Mouse (Mus musculus) ES-Bruce4 (cell line): Measurements from ENCODE around the gene Ergic3. TPM values are rescaled to one million over a fixed set of nuclear protein-coding genes. Genes with fewer than 3 reads are reported as not detected.

Source experiments
- H3K27ac ChIP-seq: 2 replicates; pipeline ENCODE4 v1.5.1; 2012; ENCODE audit warnings: low read length, inconsistent platforms; ENCODE audit not compliant: insufficient read depth
- H3K27me3 ChIP-seq: 2 replicates; pipeline ENCODE4 v1.6.1; 2012; ENCODE audit warnings: mild to moderate bottlenecking, low read length, inconsistent platforms; ENCODE audit not compliant: control insufficient read depth, poor library complexity, insufficient read depth, severe bottlenecking
- H3K36me3 ChIP-seq: 2 replicates; pipeline ENCODE4 v1.6.1; 2012; ENCODE audit warnings: inconsistent platforms, mild to moderate bottlenecking, low read length, moderate library complexity; ENCODE audit not compliant: control insufficient read depth, poor library complexity, insufficient read depth, severe bottlenecking
- H3K4me1 ChIP-seq: one replicate; pipeline ENCODE4 v1.8.1; 2011; ENCODE audit warnings: low read length; ENCODE audit not compliant: control insufficient read depth, insufficient read depth
- H3K4me3 ChIP-seq: 2 replicates; pipeline ENCODE4 v1.5.1; 2011; ENCODE audit warnings: low read depth, mild to moderate bottlenecking, low read length
- H3K9ac ChIP-seq: 2 replicates; pipeline ENCODE4 v1.6.1; 2012; ENCODE audit warnings: low read depth, mild to moderate bottlenecking, inconsistent platforms; ENCODE audit not compliant: poor library complexity, severe bottlenecking
- H3K9me3 ChIP-seq: replicated peaks from 2 replicates; pipeline ENCODE4 v1.6.1; 2012; ENCODE audit warnings: mild to moderate bottlenecking, low read length, inconsistent platforms; ENCODE audit not compliant: control insufficient read depth, poor library complexity, insufficient read depth, severe bottlenecking
- CTCF ChIP-seq: IDR thresholded peaks from one replicate; pipeline ENCODE4 v1.8.1; 2011; ENCODE audit warnings: low read depth, low read length
- EP300 ChIP-seq: IDR thresholded peaks from 2 replicates; pipeline ENCODE4 v1.6.1; 2011; ENCODE audit warnings: low read depth, low read length; ENCODE audit not compliant: insufficient read depth
- POLR2A ChIP-seq: IDR thresholded peaks from one replicate; pipeline ENCODE4 v1.8.1; 2011; ENCODE audit warnings: low read length; ENCODE audit not compliant: insufficient read depth
- polyA plus RNA-seq: library from polyadenylated mRNA; stranded (reverse); fragments of >200 nt; gene quantifications from 2 replicates; pipeline ENCODE4 v1.2.4, GENCODE M21; 2011; ENCODE audit warnings: low read depth; ENCODE audit not compliant: missing spikeins, insufficient read depth, insufficient read length

The Ergic3 gene
- polyA plus RNA-seq, 1 experiment, result 72.2 TPM

GRCm38 (mm10) chr2:156047929-156048328 is 40.1 kb downstream of the Ergic3 start:
- no peaks in the 10 kb centered on the region for H3K9me3 ChIP-seq
- no peak overlapping the region for H3K9ac ChIP-seq
- peaks cover 2% of the 10 kb centered on the region for H3K4me1 ChIP-seq
- H3K4me3 ChIP-seq, result 0 out of 2 replicates have a peak overlapping the region, but pooled peaks have one; percentile 5
- H3K27ac ChIP-seq, result no peak overlapping the region
- TF ChIP-seq EP300 (no peak), POLR2A (no peak), CTCF (no peak)
- H3K27me3 ChIP-seq, result no peaks in the 10 kb centered on the region
- no peaks in the 10 kb centered on the region for H3K36me3 ChIP-seq

GRCm38 (mm10) chr2:156052816-156053215 is 45.0 kb downstream of the Ergic3 start, which contains the start of gene Fer1l4:
Gene Fer1l4 (minus strand): TSS chr2:156052947.
- no peak within 1 kb of the TSS for H3K27ac ChIP-seq
- no peaks in the 10 kb centered on the region for H3K36me3 ChIP-seq
- TF ChIP-seq POLR2A, result no peak
- TF ChIP-seq EP300, result no peak
- TF ChIP-seq CTCF, result no peak
- H3K9me3 ChIP-seq, result no peaks in the 10 kb centered on the region
- H3K4me3 ChIP-seq, result no peak within 1 kb of the TSS
- no peak within 1 kb of the TSS for H3K9ac ChIP-seq
- H3K27me3 ChIP-seq, result no peaks in the 10 kb centered on the region
- peaks cover 2% of the 10 kb centered on the region for H3K4me1 ChIP-seq

DNA sequence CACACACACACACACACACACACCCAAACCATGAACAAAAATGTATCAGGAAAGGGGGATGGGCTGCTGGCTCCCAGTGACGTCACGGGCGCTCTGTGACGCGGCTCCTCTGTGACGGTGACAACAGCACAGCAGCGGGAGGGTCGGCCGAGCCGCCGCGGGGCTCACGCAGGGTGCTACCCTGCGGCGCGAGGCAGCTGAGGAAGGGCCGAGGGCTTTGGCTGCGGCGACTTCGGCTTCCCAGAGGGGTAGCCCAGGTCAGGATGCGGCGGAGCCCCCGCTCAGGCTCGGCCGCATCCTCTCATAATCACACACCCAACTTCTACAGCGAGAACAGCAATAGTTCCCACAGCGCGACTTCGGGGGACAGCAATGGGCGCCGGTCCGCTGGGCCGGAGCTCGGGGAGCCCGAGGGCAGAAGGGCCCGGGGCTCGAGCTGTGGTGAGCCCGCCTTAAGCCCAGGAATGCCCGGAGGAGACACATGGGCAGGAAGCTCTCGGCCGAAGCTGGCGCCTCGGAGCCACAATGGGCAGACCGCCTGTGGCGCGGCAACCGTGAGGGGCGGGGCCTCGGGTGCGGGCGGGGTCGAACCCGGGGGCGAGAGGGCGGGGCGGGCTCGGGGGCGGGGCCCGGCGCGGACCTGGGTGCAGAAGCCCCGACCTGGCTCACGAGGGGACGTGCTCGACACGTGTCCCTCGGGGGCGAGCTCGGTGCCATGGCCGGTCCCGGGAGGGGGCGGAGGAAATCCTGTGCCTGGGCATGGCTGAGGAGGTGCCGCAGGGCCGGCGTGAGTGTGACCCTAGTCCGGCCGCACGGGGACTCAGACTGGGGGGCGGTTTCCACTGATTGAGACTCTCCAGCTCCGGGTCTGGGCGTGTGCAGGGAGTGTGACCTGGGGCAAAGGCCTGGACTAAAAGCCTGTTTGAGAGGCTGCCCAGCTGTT is 57.5 kb downstream of the Ergic3 start, which contains the start of gene Spag4:
Spag4 (plus strand) TSS at position 77 of the 943 bp plus-strand sequence.
- H3K27ac ChIP-seq, result no peak within 1 kb of the TSS
- H3K4me1 ChIP-seq, result no peaks in the 10 kb centered on the region
- H3K27me3 ChIP-seq, result no peaks in the 10 kb centered on the region
- H3K36me3 ChIP-seq, result no peaks in the 10 kb centered on the region
- peak within 1 kb of the TSS; percentile 82 for H3K9ac ChIP-seq
- TF ChIP-seq POLR2A (no peak), CTCF (no peak), EP300 (no peak)
- peak within 1 kb of the TSS; percentile 84 for H3K4me3 ChIP-seq
- H3K9me3 ChIP-seq, result no peaks in the 10 kb centered on the region

DNA sequence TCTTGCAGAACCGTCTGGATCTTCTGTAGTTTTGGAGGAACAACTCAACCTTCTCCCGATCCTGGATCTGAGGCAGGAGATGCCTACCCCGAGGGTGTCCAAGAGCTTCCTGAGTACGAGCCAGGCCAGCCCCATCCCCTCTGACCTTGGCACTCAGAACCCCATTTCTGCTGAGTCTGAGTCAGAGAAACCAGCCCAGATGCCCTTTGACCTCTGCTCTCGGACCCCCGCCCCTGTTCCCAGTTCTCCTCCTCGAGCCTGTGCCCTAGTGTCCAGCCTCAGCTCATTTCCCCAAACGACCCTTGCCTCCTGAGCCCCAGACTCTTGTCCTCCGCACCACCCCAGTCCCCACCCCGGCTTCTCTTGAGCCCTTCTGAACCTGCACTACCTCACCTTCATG is 58.3 kb downstream of the Ergic3 start:
- H3K4me3 ChIP-seq, result peak overlapping the region; percentile 84
- H3K36me3 ChIP-seq, result no peaks in the 10 kb centered on the region
- H3K27me3 ChIP-seq, result no peaks in the 10 kb centered on the region
- H3K4me1 ChIP-seq, result no peaks in the 10 kb centered on the region
- H3K9me3 ChIP-seq, result no peaks in the 10 kb centered on the region
- no peak overlapping the region for H3K27ac ChIP-seq
- peak overlapping the region; percentile 82 for H3K9ac ChIP-seq
- TF ChIP-seq CTCF (no peak), POLR2A (no peak), EP300 (no peak)

Other genes starting within 250 kb of the Ergic3 start
- gene Mmp24, start 232.7 kb upstream of the Ergic3 start, polyA plus RNA-seq, result 0.18 and 0.26 TPM in 2 replicates
- 10.1 and 11.2 TPM in 2 replicates for gene BC029722, start 188.6 kb upstream of the Ergic3 start, polyA plus RNA-seq
- gene Eif6, start 181.1 kb upstream of the Ergic3 start, polyA plus RNA-seq, result 92.4 and 114 TPM in 2 replicates
- 0.30 and 0.50 TPM in 2 replicates for gene Fam83c, start 173.2 kb upstream of the Ergic3 start, polyA plus RNA-seq
- gene Uqcc1, start 77.7 kb upstream of the Ergic3 start, polyA plus RNA-seq, result 65.2 and 71.2 TPM in 2 replicates
- gene Gm15557, start 67.3 kb upstream of the Ergic3 start, polyA plus RNA-seq, result not detected in 2 replicates
- gene Gdf5, start 62.7 kb upstream of the Ergic3 start, polyA plus RNA-seq, result not detected in 2 replicates
- 24.9 and 26.0 TPM in 2 replicates for gene Cep250, start 51.6 kb upstream of the Ergic3 start, polyA plus RNA-seq
- gene 6430550D23Rik, start 68 bp upstream of the Ergic3 start, polyA plus RNA-seq, result 2.4 and 2.9 TPM in 2 replicates
- 0.87 TPM in 1 of 2 replicates, not detected in the other for gene Fer1l4, start 44.9 kb downstream of the Ergic3 start, polyA plus RNA-seq
- 3.8 and 6.1 TPM in 2 replicates for gene Spag4, start 57.1 kb downstream of the Ergic3 start, polyA plus RNA-seq
- 34.4 and 50.7 TPM in 2 replicates for gene Cpne1, start 103.9 kb downstream of the Ergic3 start, polyA plus RNA-seq
- 64.5 and 78.1 TPM in 2 replicates for gene Rbm12, start 103.9 kb downstream of the Ergic3 start, polyA plus RNA-seq
- gene Gm28036, start 119.0 kb downstream of the Ergic3 start, polyA plus RNA-seq, result 43.0 and 52.2 TPM in 2 replicates
- 83.8 and 109 TPM in 2 replicates for gene Romo1, start 136.0 kb downstream of the Ergic3 start, polyA plus RNA-seq
- 35.8 and 41.7 TPM in 2 replicates for gene Nfs1, start 136.1 kb downstream of the Ergic3 start, polyA plus RNA-seq
- gene Rbm39, start 172.2 kb downstream of the Ergic3 start, polyA plus RNA-seq, result 478 and 518 TPM in 2 replicates
- 71.2 and 78.8 TPM in 2 replicates for gene Phf20, start 188.4 kb downstream of the Ergic3 start, polyA plus RNA-seq